Mouse (Mus musculus): Measurements from ENCODE around the gene Fkbpl.

GRCm38 (mm10) chr17:34643944-34644343 lies 620 bp upstream of the Fkbpl start:
- no peak for TF ChIP-seq CTCF (IDR thresholded peaks at IDR 0.05; ENCODE audit: extremely low read depth, insufficient read depth, insufficient read length, insufficient replicate concordance)
- no peak for TF ChIP-seq POLR2A (IDR thresholded peaks at IDR 0.05; ENCODE audit: low read depth, low read length)

Data from spleen, adult 2 months (tissue).